Mouse (Mus musculus): Measurements from ENCODE around the gene Tbx21. TPM values are rescaled to one million over a fixed set of nuclear protein-coding genes. Genes with fewer than 3 reads are reported as not detected.

Tbx21 gene
- under 1 TPM; 0.18 TPM for total RNA-seq (2021)
- long read RNA-seq: 0 reads

- no peak for DNase-seq (ENCODE audit: low spot score in 2 of 2)
Measured at GRCm38 (mm10) chr11:97114671-97115601, at the start of gene Tbx21. Gene Tbx21, minus strand, starts transcription at chr11:97115331.

- no peak for DNase-seq (ENCODE audit: low spot score in 2 of 2)
Measured at GRCm38 (mm10) chr11:97160341-97160740, 45.2 kb upstream of the Tbx21 start.

GRCm38 (mm10) chr11:97156999-97157398 lies 41.9 kb upstream of the Tbx21 start:
- no peak for DNase-seq (ENCODE audit: low spot score in 2 of 2)

- no peak for DNase-seq (ENCODE audit: low spot score in 2 of 2)
Measured at GRCm38 (mm10) chr11:97152662-97153287, 37.6 kb upstream of the Tbx21 start.

DNA sequence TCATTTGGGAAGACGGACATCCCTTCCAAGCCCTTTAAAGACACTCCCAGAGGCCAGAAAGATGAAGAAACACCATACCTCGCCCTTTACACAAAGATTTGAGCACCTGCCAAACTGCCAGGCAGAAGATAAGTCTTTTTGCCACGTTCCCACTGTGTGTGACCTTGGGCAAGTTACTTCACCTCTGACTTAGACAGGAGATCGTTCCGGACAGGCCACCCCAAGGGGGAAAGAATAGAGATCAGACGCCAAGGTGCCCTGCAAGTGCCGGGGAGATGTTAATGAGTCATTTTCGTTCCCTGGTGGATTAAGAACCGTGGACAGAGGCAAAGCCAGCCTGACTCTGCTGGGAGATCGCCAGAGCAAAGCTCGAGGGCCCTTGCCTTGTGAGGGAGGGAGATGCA lies 36.9 kb upstream of the Tbx21 start:
- DNase-seq (ENCODE audit: low spot score in 2 of 2): peak in 1 of 2 experiments; percentile 57

- peak; percentile 70 to 83 for DNase-seq (ENCODE audit: low spot score in 2 of 2)
Measured at GRCm38 (mm10) chr11:97151343-97151801, 36.2 kb upstream of the Tbx21 start, which contains the start of gene Tbkbp1. Gene Tbkbp1, minus strand, starts transcription at chr11:97151495.

GRCm38 (mm10) chr11:97150411-97151330 lies 35.5 kb upstream of the Tbx21 start:
- DNase-seq (ENCODE audit: low spot score in 2 of 2): peak; percentile 69 to 76

DNA sequence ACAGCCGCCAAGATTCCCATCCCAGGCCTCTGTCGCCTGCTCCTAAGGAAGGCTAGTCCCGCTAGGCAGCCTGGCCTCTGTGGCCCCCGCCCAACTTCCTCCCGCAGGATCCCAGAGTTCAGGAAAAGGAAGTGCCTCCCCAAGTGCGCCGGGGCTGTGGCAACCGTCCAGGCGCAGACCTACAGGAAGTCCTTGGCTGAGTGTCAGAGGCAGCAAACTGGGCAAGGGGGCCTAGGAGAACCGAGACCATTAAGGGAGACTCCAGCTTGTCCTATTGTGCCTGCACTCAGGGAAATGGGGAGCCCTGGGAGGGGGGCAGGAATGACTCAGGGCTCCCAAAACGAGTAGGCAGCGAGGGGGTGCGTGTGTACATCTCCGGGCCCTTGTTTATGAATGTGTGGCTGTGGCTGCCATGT lies 34.9 kb upstream of the Tbx21 start:
- peak; percentile 64 to 73 for DNase-seq (ENCODE audit: low spot score in 2 of 2)

DNA sequence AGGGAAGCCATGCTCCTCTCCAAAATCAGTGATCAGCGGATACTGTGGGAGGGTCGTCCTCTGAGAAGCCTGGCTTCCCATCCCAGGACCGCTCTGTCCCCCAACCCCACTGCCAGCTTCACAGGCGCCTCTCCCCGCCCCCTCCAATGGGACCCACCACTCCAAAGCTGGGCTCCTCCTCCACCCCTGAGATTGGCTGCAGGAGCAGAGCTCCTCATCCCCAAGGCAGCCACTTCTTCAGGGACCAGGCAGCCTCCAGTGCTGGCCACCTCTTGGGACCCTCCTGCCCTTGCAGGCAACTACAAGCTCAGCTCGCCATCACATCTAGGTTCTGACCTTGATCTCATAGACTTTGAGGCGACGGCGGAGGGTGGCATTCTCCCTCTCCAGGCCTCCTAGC lies 33.9 kb upstream of the Tbx21 start:
- no peak for DNase-seq (ENCODE audit: low spot score in 2 of 2)

- no peak for DNase-seq (ENCODE audit: low spot score in 2 of 2)
Measured at GRCm38 (mm10) chr11:97148591-97148990, 33.5 kb upstream of the Tbx21 start.

- no peak for DNase-seq (ENCODE audit: low spot score in 2 of 2)
Measured at GRCm38 (mm10) chr11:97147333-97147732, 32.2 kb upstream of the Tbx21 start.

DNA sequence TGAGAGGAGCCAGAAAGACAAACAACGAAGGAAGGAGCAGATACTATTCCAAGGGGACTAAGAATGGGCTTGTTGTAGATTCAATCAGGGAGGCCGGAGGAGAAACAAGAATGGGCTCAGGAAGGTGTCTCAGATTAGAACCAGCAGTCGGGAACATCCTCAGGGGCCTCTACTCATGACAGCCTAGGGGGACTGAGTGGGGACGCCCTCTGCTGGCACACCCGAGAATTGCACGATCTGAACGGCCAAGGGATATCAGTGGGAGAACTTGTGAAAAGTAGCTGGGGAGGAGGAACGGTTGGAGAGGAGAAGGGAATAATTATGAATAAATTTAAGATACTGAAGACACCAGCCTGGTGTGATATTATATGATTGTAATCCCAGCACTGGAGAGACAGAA lies 31.6 kb upstream of the Tbx21 start:
- peak; percentile 86 to 91 for DNase-seq (ENCODE audit: low spot score in 2 of 2)

GRCm38 (mm10) chr11:97145951-97146350 lies 30.8 kb upstream of the Tbx21 start:
- DNase-seq (ENCODE audit: low spot score in 2 of 2): no peak

GRCm38 (mm10) chr11:97145320-97145719 lies 30.2 kb upstream of the Tbx21 start:
- DNase-seq (ENCODE audit: low spot score in 2 of 2): no peak

- no peak for DNase-seq (ENCODE audit: low spot score in 2 of 2)
Measured at GRCm38 (mm10) chr11:97143196-97143900, 28.2 kb upstream of the Tbx21 start.

GRCm38 (mm10) chr11:97142159-97142608 lies 27.1 kb upstream of the Tbx21 start:
- DNase-seq (ENCODE audit: low spot score in 2 of 2): no peak

GRCm38 (mm10) chr11:97140811-97141210 lies 25.7 kb upstream of the Tbx21 start:
- DNase-seq (ENCODE audit: low spot score in 2 of 2): no peak

DNA sequence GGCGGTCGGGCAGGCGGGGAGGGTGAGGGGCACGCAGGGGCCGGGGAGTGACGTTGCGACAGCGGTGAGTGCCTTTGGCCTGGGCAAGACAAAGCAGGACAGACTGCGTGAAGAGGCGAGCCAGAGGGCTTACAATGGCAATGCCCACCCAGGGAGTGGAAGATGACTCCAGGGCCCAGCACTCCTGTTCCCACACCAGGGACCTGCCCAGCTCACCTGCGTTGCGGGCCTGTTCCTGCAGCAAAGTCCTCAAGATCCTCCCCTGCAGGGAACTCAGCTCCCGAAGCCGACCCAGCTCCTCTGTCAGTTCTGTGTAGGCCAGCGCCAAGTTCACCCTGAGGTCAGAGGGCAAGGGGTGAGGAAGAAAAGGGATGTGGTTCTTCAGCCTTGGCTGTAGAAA lies 24.1 kb upstream of the Tbx21 start:
- DNase-seq (ENCODE audit: low spot score in 2 of 2): no peak

DNA sequence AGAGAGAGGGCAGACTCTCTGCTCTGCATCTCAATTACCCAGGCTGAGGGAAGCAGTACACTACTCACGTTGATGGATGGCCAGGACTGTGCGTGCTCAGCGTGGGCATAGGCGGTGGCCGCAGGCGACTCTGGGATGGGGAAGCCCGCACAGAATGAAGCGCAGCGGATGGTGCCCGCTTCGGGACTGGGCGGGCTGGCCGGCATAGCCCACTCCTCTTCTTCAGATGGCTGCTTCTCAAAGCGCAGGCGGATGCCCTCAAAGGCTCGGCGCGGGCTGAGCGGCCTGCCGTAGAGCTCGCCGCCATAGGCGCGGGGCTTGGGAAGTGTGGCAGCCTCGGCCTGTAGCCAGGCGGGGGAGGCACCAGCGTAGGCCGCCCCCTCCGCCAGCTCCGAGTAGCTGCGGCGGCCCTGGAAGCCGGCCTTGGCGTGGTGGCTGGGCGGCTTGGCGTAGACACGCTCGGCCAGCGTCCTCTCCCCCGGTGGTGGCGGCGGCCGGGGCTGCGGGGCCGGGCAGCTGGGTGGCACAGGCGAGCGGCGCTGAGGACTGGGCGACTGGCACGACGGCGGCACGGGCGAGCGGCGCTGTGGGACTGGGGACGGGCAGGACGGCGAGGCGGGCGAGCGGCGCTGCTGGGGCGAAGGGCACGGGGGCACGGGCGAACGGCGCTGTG lies 23.6 kb upstream of the Tbx21 start:
- peak; percentile 58 to 72 for DNase-seq (ENCODE audit: low spot score in 2 of 2)

DNA sequence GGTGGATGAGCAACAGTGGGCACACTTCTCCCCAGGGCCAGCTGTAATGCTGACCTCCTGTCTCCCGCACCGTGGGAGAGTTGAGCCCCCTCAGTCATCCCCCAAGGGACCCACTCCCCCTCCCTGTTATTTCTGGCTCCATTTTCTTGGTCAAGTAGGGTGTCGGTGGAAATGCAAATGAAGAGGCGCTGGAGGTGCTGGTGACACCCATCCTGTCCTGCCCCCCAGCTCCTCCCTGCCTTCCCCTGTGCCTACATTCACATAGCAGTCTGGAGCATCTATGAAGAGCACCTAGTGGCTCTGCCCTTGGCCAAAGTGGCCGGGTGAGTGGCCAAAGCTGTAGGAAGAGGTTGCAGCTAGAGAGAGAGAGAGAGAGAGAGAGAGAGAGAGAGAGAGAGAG lies 18.1 kb upstream of the Tbx21 start:
- DNase-seq (ENCODE audit: low spot score in 2 of 2): no peak
